Mouse (Mus musculus) lung, adult 2 months (tissue): ENCODE data around the gene Luzp2.

ENCODE experiments used
- CTCF ChIP-seq: fragments of 200-500 bp; IDR thresholded peaks from 2 replicates; pipeline ENCODE4 v1.5.1; 2011; ENCODE audit warnings: mild to moderate bottlenecking, low read length, control low read depth; ENCODE audit not compliant: insufficient read depth
- POLR2A ChIP-seq: fragments of 200-500 bp; IDR thresholded peaks from 2 replicates; pipeline ENCODE4 v1.6.1; 2011; ENCODE audit warnings: low read depth, mild to moderate bottlenecking, control low read depth, low read length, borderline replicate concordance; ENCODE audit errors: extremely low read depth

DNA sequence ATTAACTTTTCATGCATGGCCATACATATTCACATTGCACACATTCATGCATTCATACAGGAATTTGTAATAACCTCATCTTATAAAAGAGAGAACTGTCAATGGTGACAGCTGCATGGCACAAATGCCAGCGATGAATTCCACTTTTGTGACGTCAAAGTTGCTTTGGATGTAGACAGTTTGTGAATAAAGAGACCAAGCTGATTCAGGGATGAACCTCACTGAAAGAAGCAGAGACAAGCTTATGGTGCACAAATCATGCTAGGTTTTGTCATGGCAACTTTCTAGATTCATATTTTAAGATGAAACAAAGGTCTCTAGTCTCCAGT is 11.4 kb downstream of the Luzp2 start:
- TF ChIP-seq CTCF (no peak), POLR2A (no peak)
